Mouse (Mus musculus) thymus, postnatal 25 days (tissue): ENCODE results near the gene Card10.

ENCODE experiments used
- DNase-seq: peaks from one replicate; pipeline ENCODE4 v3.0.0; 2022

Gene Card10

DNA sequence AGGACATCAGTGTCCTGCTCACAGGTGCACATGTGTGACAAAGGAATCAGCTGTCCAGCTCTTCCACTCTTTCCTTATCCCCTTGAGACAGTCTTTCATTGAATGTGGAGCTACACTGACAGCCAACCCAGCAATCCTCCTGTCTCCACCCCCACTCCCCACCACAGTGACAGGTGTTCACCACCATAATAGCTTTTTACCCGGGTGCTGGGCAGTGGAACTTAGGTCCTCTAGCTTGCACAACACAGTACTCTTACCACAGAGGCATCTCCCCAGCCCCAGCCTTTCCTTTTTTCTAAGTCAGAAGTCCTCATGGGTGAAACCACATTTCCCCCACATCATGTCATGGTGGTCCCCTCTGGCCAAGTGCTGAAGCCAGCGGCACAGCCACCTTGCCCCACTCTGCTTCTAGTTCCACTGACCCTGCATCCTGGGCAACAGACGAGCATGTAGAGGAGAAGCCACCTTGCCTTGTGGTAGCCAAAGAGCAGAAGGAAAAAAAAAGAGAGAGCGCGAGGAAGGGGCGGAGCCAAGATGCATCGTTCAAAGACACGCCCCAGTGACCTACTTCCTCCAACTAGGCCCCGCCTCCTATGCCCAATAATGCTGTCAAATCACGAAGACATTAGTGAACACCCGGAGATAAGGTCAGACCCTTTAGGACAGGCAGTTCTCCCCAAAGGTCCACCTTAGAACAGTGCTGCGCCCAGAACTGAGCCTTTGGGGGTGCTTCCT is 72.4 kb downstream of the Card10 start:
- no peak for DNase-seq

DNA sequence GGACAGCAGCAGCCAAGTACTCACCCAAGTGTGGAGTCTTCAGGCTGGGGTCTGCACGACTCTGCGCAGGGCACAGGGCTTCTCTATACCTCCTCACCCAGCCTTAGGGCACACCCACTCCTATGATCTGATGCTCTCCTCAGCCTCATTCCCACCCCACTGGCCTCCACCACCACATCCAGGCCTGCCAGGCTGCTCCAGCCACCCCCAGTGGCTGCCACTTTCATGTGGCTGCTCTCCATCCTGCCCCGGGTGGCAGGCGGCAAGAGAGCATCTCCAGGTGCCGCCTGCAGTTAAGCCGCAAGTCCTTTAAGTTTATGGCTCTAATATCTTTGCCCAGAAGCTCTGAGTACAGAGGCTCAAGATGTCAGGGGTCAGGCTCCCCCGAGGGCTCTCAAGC is 76.1 kb downstream of the Card10 start:
- DNase-seq, result peak; percentile 59
